ENCODE assay signal across 10 mouse cellular contexts in the genomic region with DNA sequence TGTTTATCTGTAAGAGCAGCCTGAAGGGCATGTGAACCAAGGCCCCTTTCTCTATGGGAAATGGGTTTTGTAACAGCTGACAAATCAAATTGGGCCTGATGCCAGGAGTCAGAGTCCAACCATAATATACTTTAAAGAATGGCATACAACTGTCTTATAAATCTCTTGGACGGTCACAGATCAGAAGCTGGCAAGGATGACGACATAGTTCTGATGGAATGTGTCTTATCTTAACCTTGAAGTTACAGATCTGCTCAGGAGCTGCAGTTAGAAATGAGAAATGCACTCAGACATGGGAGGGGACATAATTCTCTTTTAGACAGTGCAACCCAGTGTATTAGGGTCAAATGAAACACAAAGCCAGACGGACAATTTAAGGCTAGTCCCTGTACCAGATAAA. TPM values are rescaled to one million over a fixed set of nuclear protein-coding genes. Genes with fewer than 3 reads are reported as not detected.
A peak's percentile ranks its signal among the peaks of the same experiment; 100 is the strongest.
DNase-seq lines count a peak whose midpoint lies in the region; ATAC-seq and TF ChIP-seq lines count a peak whose summit lies in the region.
"Had no signal": no experiment of that assay in that cellular context is flagged by ENCODE, and none has a peak within 500 bp of the region (broad histone marks: within the 10 kb centered on the region; RNA-seq: fewer than 3 reads in every experiment).

No protein-coding gene starts in this region.

- no peak for DNase-seq in kidney, adult 11 months
- peak; percentile 56 for DNase-seq in Patski (ENCODE audit: low read depth, low spot score)
- DNase-seq in fibroblast of lung, adult 2 months (ENCODE audit: low read depth): peak; percentile 60
- peak; percentile 29 for DNase-seq in lung, postnatal 14 days
- no peak for DNase-seq in right cerebral cortex, adult 2 months (ENCODE audit: low spot score in 2 of 2)
- no peak for DNase-seq in cerebellum, postnatal 25 days
- DNase-seq: thymus, postnatal 25 days had no signal

- H3K4me1 ChIP-seq in kidney, embryonic 16.5 days (ENCODE audit: insufficient read depth, low read length): peaks cover 25% of the 10 kb centered on the region

- no peak overlapping the region for H3K4me2 ChIP-seq in kidney, embryonic 16.5 days (replicated peaks; ENCODE audit: low read depth, low read length)
- H3K4me2 ChIP-seq: forebrain, embryonic 12.5 days had no signal

- H3K4me3 ChIP-seq in kidney, embryonic 16.5 days (ENCODE audit: low read length): no peak overlapping the region
- H3K4me3 ChIP-seq: forebrain, embryonic 12.5 days had no signal

- peak overlapping the region; percentile 45; the same call in 1 of the 2 replicates for H3K27ac ChIP-seq in kidney, embryonic 16.5 days (ENCODE audit: low read length)

- POLR2A ChIA-PET in Patski (lab: Charles Lee): interaction anchor here (1.3 kb wide), 1 partner anchor 9 kb away, joined by 4 read pairs; no protein-coding TSS in a partner anchor

- no peak for TF ChIP-seq CTCF in Patski (IDR thresholded peaks at IDR 0.05)

- H3K27me3 ChIP-seq in kidney, embryonic 16.5 days (ENCODE audit: insufficient read depth, low read length): no peaks in the 10 kb centered on the region
- H3K27me3 ChIP-seq in Patski: no peaks in the 10 kb centered on the region
- H3K27me3 ChIP-seq: forebrain, embryonic 12.5 days had no signal

- no peak overlapping the region for H3K9ac ChIP-seq in kidney, embryonic 16.5 days (replicated peaks; ENCODE audit: low read length)
- H3K9ac ChIP-seq: forebrain, embryonic 12.5 days had no signal

- no peaks in the 10 kb centered on the region for H3K36me3 ChIP-seq in kidney, embryonic 16.5 days (ENCODE audit: insufficient read depth, low read length)

- CTCF ChIA-PET in Patski (lab: Charles Lee): interaction anchor here (1.0 to 1.4 kb wide), 5 partner anchors 9 to 38 kb away, joined by 3 to 4 read pairs (median 4); no protein-coding TSS in a partner anchor

- WGBS in kidney, embryonic 16.5 days: 25% methylated on average over 3 of the region's 3 CpGs

- peak; percentile 34 for ATAC-seq in kidney, embryonic 16.5 days (ENCODE audit: low FRiP score, low TSS enrichment)
- peak; percentile 56 for ATAC-seq in Patski
- no peak for ATAC-seq in CD4-positive, CD25-positive, alpha-beta regulatory T cell, adult 4 months

- in situ Hi-C loops in Patski (cut with MboI; ENCODE audit: low pct_unique_long_range_greater_than_20kb): no loop called here

- no peaks in the 10 kb centered on the region for H3K9me3 ChIP-seq in kidney, embryonic 16.5 days (ENCODE audit: low read length)
- H3K9me3 ChIP-seq: forebrain, embryonic 12.5 days had no signal

RNA-seq across cellular contexts. Expression of a gene that starts 18.8 kb away (rescaled TPM):
- polyA plus RNA-seq in kidney, embryonic 16.5 days (2015; fragmentation: Nextera tagmentation; extraction: Ambion mirVana): 109 and 120 TPM in 2 replicates
- 92.4 TPM for polyA plus RNA-seq in Patski (2021)
- polyA plus RNA-seq in CD4-positive, CD25-positive, alpha-beta regulatory T cell, adult 4 months (2017; shearing (Covaris generic)): 10 to 100 TPM; 20.0 to 24.9 TPM

RNA-seq across cellular contexts. Expression of a gene that starts 19.4 kb away (rescaled TPM):
- polyA plus RNA-seq in kidney, embryonic 16.5 days (2015; fragmentation: Nextera tagmentation; extraction: Ambion mirVana): 831 and 924 TPM in 2 replicates
- polyA plus RNA-seq in Patski (2021): 667 TPM
- polyA plus RNA-seq in CD4-positive, CD25-positive, alpha-beta regulatory T cell, adult 4 months (2017; shearing (Covaris generic)): 100 to 1,000 TPM; 322 to 361 TPM

RNA-seq across cellular contexts. Expression of a gene that starts 37.4 kb away (rescaled TPM):
- polyA plus RNA-seq in kidney, embryonic 16.5 days (2015; fragmentation: Nextera tagmentation; extraction: Ambion mirVana): 3.8 and 4.2 TPM in 2 replicates
- not detected for polyA plus RNA-seq in Patski (2021)
- under 1 TPM; 0.34 to 0.84 TPM for polyA plus RNA-seq in CD4-positive, CD25-positive, alpha-beta regulatory T cell, adult 4 months (2017; shearing (Covaris generic))

RNA-seq across cellular contexts. Expression of a gene that starts 51.7 kb away (rescaled TPM):
- 324 and 333 TPM in 2 replicates for polyA plus RNA-seq in kidney, embryonic 16.5 days (2015; fragmentation: Nextera tagmentation; extraction: Ambion mirVana)
- 163 TPM for polyA plus RNA-seq in Patski (2021)
- polyA plus RNA-seq in CD4-positive, CD25-positive, alpha-beta regulatory T cell, adult 4 months (2017; shearing (Covaris generic)): 100 to 1,000 TPM; 213 to 244 TPM

RNA-seq across cellular contexts. Expression of a gene that starts 53.9 kb away (rescaled TPM):
- 19.8 and 20.5 TPM in 2 replicates for polyA plus RNA-seq in kidney, embryonic 16.5 days (2015; fragmentation: Nextera tagmentation; extraction: Ambion mirVana)
- polyA plus RNA-seq in Patski (2021): 17.4 TPM
- 1 to 10 TPM; 6.0 to 8.1 TPM for polyA plus RNA-seq in CD4-positive, CD25-positive, alpha-beta regulatory T cell, adult 4 months (2017; shearing (Covaris generic))

Comparison
In these comparisons a context has a peak if more than half of its experiments do, and no peak if none do; other contexts are left out.
1. DNase-seq: peak in Patski (single experiment), fibroblast of lung, adult 2 months (single experiment) and lung, postnatal 14 days (single experiment); none in kidney, adult 11 months (single experiment), right cerebral cortex, adult 2 months (0 of 2) and cerebellum, postnatal 25 days (0 of 2).